Mouse (Mus musculus) C2C12 (cell line): ENCODE measurements around the gene Gtf2ird2.

Source experiments
- CEBPB ChIP-seq: IDR thresholded peaks from one replicate; pipeline ENCODE4 v1.6.1; 2011; ENCODE audit warnings: low read depth, mild to moderate bottlenecking, control low read depth, moderate library complexity
- CTCF ChIP-seq: IDR thresholded peaks from one replicate; pipeline ENCODE4 v1.5.1; 2011; ENCODE audit not compliant: control insufficient read depth, insufficient read depth, insufficient read length
- MAX ChIP-seq: IDR thresholded peaks from one replicate; pipeline ENCODE4 v1.6.1; 2011; ENCODE audit warnings: mild to moderate bottlenecking, control low read depth
- MYOG ChIP-seq: IDR thresholded peaks from one replicate; pipeline ENCODE4 v1.6.1; 2011; ENCODE audit not compliant: control insufficient read depth, insufficient read length; ENCODE audit errors: extremely low read depth
- USF1 ChIP-seq: IDR thresholded peaks from one replicate; pipeline ENCODE4 v1.6.1; 2011; ENCODE audit warnings: low read depth, mild to moderate bottlenecking, control low read depth, moderate library complexity

GRCm38 (mm10) chr5:134176169-134176881 lies 7.5 kb upstream of the Gtf2ird2 start, which contains the start of gene Rcc1l:
- no peak for TF ChIP-seq USF1
- TF ChIP-seq CTCF, result no peak
- TF ChIP-seq CEBPB, result no peak
- TF ChIP-seq MAX, result peak; percentile 60
- no peak for TF ChIP-seq MYOG
